Mouse (Mus musculus): ENCODE results near the gene Aplp1.

GRCm38 (mm10) chr7:30454259-30454658 lies 8.9 kb upstream of the Aplp1 start:
- no peak for TF ChIP-seq CTCF (IDR thresholded peaks at IDR 0.05; ENCODE audit: low read depth)
- no peak for TF ChIP-seq EP300 (IDR thresholded peaks at IDR 0.05; ENCODE audit: low read depth)
